Mouse (Mus musculus): ENCODE data around the gene Myo1a.

Gene Myo1a

GRCm38 (mm10) chr10:127675859-127676398 lies 29.0 kb upstream of the Myo1a start:
- no peak for DNase-seq

DNA sequence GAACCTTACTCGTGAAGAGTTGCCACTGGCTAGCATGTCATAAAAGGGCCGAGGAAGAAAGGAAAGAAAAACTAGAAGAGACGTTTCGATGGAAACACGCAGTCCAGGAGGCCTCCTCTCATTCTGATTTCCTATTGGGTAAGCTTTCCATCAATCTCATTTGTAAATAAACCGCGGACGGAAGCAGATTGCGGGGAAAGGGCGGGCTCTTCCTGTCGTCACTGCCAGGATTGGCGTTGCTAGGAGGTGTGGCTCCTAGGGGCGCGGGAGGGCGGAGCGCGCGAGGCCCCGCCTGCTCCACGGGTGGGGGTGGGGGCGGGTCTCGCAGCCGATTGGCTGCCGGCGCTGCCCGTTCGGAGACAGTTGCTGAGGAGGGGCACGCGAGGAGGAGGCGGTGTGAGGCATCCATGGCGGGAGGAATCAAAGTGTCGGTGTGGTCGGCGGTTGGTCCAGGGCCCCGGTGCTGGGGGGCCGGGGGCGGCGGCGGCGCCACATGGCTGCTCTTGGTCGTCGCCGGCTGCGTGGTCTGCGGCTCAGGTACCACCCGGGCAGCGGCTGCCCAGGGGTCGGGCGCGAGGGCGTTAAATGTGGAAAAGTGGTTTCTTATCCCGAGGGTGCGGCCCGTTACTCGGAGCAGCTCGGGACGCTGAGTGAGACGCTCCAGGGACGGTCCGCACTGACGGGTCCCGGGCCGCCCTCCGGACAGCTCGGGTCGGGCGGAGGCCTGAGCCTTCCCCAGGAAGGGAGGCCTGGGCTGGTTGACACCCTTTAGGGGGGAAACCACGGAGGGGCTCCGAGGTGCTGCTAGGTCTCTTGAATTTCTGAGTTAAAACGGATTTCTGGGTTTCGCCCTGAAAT lies 28.1 kb upstream of the Myo1a start:
- DNase-seq: peak; percentile 81 to 89

- DNase-seq: peak; percentile 47 to 57
Observed at GRCm38 (mm10) chr10:127677591-127678336, 27.2 kb upstream of the Myo1a start.

GRCm38 (mm10) chr10:127679208-127679607 lies 25.8 kb upstream of the Myo1a start:
- DNase-seq: no peak

- no peak for DNase-seq
Observed at GRCm38 (mm10) chr10:127679881-127680280, 25.1 kb upstream of the Myo1a start.

- DNase-seq: no peak
Observed at GRCm38 (mm10) chr10:127682886-127683285, 22.1 kb upstream of the Myo1a start.

GRCm38 (mm10) chr10:127691053-127691452 lies 13.9 kb upstream of the Myo1a start:
- no peak for DNase-seq

DNA sequence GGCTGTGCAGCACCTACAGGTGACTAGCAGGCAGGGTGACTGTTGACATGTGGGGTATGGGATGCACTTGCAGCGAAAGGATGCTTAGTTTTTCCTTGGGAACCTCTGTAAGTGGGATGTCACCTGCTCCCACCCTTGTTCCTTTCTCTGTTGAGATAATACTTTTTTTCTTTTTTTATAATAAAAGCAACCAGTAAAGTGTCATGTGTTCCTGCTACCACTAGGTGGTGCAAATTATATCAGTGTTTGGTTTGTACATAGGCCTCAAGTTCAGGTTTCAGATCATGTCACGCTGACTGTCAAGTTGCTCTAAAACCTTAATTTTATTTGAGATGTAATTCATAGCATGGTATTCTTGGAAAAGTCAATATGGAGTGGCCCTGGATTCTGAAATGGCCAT lies 10.3 kb upstream of the Myo1a start:
- no peak for DNase-seq

DNA sequence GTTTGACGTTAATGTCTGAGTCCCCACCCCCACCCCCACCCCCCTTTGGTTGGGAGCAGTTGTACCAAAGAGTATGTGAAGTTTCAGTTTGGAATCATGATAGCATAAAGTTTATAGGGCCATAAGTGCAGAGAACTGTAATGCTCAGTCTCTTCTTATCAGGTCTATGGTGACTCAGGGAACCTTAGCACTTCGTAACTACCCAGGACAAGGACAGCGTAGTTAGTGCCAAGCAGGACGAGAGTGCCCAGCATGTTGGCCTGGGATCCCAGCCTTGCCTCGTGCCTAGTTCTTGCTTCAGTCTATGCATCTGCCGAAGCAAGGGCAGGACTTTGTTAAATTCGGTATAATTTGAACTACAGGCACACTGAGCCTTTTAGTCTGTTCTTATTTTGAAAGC lies 9.2 kb upstream of the Myo1a start:
- no peak for DNase-seq

DNA sequence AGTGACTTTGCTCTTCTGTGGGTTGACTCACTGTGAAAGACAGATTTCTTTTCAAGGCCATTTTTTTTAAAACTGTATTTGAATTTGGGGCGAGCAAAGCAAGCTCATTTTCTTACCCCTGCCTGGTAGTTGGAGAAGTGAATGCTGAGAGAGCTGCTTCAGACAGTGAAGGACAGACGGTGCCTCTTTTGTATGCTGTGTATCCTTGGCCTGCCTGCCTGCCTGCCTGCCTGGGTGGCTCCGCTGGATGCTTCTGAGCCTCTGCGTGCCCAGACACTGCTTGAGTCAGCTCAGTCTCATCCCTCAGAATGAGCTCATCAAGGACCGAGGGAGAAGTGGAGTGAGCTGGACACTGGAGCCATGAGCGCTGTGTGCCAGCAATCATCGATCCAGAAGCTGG lies 6.0 kb upstream of the Myo1a start:
- DNase-seq: no peak

DNA sequence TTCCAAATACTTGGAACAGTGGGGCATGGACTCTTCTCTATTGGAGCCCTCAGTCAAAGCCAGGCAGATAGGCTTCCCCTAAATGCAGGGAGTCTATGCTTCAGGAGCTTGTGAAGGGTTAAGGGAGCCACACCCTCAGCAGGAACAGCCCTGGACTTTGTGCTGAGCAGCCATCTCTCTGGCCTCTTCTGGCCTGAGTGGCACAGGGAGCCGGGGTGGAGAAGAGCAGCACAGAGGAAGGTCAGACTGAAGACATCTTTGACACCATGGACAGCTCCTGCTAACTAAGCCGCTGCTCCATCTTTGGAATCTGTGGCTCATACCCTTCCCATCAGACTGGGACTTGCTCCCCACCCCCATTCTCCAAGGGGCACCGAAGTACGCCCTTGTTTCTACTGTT lies 1.7 kb upstream of the Myo1a start:
- no peak for DNase-seq

GRCm38 (mm10) chr10:127704293-127704692 lies 677 bp upstream of the Myo1a start:
- DNase-seq: no peak

- DNase-seq: no peak
Observed at GRCm38 (mm10) chr10:127705783-127706182, 813 bp downstream of the Myo1a start.

DNA sequence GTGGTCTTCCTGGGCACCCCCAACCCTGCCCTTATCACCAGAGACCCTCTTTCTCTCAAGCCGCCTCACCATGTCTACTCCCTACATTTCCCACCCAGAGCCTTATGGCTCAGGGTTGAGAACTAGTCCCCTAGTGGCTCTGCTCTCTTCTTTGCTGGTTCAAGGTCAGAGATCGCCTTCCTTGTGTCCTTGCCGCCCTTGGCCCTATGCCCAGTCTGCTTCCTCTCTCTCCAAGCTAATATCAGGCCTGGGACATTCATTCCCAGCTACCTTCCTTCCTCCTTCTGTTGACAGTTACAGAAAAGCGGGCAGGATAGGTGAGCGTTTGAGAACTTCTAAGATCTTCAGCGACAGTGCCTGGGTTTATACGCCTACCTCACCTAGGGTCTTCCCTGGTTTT lies 2.8 kb downstream of the Myo1a start:
- no peak for DNase-seq

GRCm38 (mm10) chr10:127708850-127709370 lies 3.9 kb downstream of the Myo1a start:
- no peak for DNase-seq

GRCm38 (mm10) chr10:127710331-127710730 lies 5.4 kb downstream of the Myo1a start:
- no peak for DNase-seq

DNA sequence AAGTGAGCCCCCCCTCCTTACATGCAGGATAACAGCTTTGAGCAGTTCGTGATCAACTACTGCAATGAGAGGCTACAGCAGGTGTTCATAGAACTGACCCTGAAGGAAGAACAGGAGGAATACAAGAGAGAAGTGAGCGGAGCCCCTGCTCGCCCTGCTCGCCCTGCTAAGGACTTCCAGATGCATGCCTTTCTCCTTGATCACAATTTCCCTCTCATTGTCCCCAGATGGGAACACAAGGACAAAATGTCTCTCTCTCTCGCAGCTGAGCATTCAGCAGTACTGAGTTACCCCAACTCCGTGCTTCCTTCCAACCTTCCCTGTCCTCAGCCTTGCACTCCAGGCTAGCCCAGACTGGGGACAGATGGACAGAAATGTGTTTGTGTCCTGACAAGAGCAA lies 7.8 kb downstream of the Myo1a start:
- no peak for DNase-seq

DNA sequence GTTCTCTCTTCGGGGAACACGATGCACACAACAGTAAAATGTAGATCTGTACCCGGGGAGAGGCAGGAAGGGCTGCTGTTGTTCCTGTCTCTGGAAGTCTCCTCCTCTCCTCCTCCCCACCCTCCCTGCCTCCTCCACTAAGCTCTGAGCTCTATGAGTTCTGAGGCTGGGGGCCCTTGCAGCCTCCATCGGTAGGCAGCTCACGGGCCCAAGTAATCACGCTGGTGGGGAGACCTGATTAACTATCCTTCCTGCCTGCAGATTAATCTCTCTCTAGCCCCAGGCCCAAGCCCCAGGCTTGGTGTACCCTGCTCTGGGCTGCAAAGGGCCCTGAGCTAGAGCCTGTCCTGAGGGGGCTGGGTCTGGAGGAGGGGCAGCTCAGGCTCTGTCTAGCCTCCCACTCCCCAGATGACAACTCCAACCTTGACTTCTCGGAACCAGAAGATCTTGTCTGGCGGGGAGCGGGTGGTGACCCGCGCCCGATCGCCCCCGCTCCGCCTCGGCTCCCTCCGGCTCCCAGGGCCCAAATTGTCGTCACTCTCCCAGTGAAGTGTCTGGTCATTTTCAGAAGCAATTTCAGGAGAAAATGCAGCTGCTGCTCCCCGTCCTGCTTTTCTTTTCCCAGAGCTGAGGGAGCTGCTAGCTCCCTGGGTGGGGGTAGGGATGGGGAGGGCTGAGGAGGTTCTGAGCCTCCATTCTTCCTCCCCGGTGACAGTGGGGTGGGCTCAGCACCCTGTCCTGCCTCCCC lies 16.9 kb downstream of the Myo1a start:
- DNase-seq: no peak

DNA sequence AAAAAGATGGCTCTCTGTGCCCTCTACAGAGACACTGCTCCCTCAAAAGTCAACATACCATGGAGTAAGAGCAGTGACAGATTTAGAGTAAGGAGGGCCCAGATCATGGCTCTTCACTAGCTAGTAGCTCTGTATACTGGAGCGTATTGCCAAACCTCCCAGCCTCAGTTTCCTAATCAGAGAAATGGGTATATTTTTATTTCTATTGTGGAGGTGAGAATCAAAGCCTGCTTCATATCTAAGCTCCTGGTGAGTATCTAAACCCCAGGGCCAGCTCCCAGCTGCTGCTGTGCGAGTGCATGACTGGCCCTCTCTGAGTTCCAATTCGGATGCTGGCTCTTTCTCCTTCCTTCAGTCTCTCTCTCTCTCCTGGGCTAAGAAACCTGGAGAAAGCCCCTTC lies 19.2 kb downstream of the Myo1a start, which contains the start of gene Tac2:
Tac2 (plus strand) TSS at position 301 of the 400 bp plus-strand sequence.
- no peak for DNase-seq

DNA sequence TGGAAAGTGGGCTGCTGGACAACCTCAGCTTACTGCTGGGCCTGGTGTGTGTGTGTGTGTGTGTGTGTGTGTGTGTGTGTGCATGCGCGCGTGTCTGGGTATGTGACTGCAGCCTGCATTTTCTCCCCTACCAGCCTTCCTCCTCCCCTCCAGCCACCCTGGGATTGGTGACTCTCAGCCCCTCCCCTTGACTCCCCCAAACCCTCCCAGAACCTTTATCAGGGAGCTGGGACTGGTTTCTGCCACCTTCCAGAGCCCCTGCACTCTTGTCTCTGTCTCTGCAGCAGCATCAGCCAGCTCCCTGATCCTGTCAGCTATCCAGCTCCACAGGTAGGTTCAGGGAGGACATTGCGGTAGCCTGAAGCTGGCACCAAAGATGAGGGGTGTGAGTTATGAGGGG lies 20.2 kb downstream of the Myo1a start:
- DNase-seq: no peak

- DNase-seq: no peak
Observed at GRCm38 (mm10) chr10:127728437-127728836, 23.5 kb downstream of the Myo1a start.

DNA sequence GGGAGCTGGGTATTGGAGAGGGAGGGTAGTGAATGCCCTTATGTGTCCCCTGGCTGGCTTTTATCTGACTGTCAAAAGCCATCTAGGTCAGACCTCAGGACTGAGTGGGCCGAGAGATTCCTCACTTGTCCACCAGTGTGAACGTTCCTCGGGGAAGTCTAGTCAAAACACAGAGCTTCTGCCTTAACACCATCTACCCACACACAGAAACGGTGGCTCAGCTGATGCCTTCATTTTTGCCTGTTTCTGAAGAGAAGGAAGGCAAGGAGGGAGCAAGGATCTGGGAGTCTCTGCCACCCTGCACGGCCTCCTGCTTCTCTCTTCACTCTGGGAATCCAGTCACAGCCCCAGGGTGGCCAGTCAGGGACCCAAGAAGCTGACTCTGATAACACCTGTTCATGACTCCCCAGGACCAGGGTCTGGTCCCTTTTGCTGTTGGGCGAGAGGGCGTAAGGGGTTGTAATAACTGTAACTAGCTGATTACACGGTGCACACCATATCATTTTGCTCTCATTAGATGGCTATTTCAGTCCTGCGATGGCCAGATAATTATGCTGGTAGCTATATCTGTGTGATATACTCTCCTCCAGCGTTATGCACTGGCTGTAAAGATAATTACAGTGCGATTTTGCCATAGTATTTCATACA lies 25.4 kb downstream of the Myo1a start:
- DNase-seq: no peak
